Mouse (Mus musculus): Measurements from ENCODE around the gene Dnah11. TPM values are rescaled to one million over a fixed set of nuclear protein-coding genes. Genes with fewer than 3 reads are reported as not detected.

Dnah11 gene
- polyA plus RNA-seq, 1 experiment from 2014 or later, result 0.29 TPM

DNA sequence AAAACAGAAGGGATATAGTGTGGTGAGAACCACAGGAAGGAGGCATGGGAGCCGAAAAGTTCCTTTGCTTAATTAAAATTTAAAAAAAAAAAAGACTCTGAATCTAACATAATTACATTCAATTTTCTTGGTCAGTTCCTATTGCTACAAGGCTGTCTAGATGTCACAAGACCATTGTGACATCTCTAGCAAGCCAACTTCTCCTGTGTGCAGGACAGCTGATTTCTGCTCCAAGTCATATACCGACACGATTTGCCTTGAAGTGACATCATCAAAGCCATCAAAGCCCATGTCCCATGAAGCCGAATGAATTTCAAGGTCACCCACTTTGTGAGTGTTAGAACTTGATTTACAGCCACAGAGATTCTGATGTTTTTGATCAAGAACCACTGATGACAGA, 361.5 kb downstream of the Dnah11 start:
- no peak for ATAC-seq (replicated peaks; ENCODE audit: insufficient number of reproducible peaks, low FRiP score, low TSS enrichment, low read depth)
- no peak overlapping the region for H3K9ac ChIP-seq (replicated peaks; ENCODE audit: low read length)
- no peaks in the 10 kb centered on the region for H3K9me3 ChIP-seq (replicated peaks; ENCODE audit: control insufficient read depth, low read length)
- no peak for DNase-seq (ENCODE audit: low spot score)
- H3K4me2 ChIP-seq (ENCODE audit: low read depth, low read length), result no peak overlapping the region
- WGBS, result 88% methylated on average over 4 of the region's 4 CpGs
- H3K4me1 ChIP-seq (ENCODE audit: control insufficient read depth, insufficient read depth, low read length), result no peaks in the 10 kb centered on the region
- H3K27ac ChIP-seq (replicated peaks; ENCODE audit: low read depth, low read length), result no peak overlapping the region
- H3K27me3 ChIP-seq (ENCODE audit: control insufficient read depth, insufficient read depth, low read length), result no peaks in the 10 kb centered on the region
- no peak overlapping the region for H3K4me3 ChIP-seq (ENCODE audit: low read depth, low read length)
- no peaks in the 10 kb centered on the region for H3K36me3 ChIP-seq (replicated peaks; ENCODE audit: control insufficient read depth, insufficient read depth, low read depth, low read length)

DNA sequence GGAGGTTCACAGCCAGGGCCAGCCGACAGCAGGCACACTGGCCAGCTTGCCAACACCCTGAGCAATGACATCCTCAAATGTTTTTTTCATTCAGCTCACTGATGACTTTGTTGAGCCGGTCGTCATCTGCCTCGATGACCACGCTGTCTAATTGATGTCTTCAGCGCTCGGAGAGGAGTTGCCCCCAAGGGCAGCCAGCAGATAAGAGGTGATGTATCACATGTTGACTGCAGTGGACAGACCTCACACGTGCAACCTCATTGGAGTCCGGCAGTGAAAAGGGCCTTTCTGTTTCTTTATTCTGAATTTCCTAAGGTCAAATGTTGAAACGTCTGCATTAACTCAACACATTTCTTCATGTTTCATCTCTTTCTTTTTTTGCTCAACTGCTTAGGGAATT, 363.5 kb downstream of the Dnah11 start:
- ATAC-seq (replicated peaks; ENCODE audit: insufficient number of reproducible peaks, low FRiP score, low TSS enrichment, low read depth), result no peak
- no peak for DNase-seq (ENCODE audit: low spot score)
- 60% methylated on average over 10 of the region's 10 CpGs for WGBS
- Histone ChIP-seq H3K4me2 (ENCODE audit: low read depth, low read length) (no peak overlapping the region), H3K27me3 (ENCODE audit: control insufficient read depth, insufficient read depth, low read length) (no peaks in the 10 kb centered on the region), H3K27ac (replicated peaks; ENCODE audit: low read depth, low read length) (no peak overlapping the region), H3K36me3 (replicated peaks; ENCODE audit: control insufficient read depth, insufficient read depth, low read depth, low read length) (no peaks in the 10 kb centered on the region), H3K9ac (replicated peaks; ENCODE audit: low read length) (no peak overlapping the region), H3K4me1 (ENCODE audit: control insufficient read depth, insufficient read depth, low read length) (no peaks in the 10 kb centered on the region), H3K4me3 (ENCODE audit: low read depth, low read length) (no peak overlapping the region), H3K9me3 (replicated peaks; ENCODE audit: control insufficient read depth, low read length) (no peaks in the 10 kb centered on the region)

- no peak for DNase-seq (ENCODE audit: low spot score)
- Histone ChIP-seq H3K9me3 (replicated peaks; ENCODE audit: control insufficient read depth, low read length) (no peaks in the 10 kb centered on the region), H3K4me3 (ENCODE audit: low read depth, low read length) (no peak overlapping the region), H3K4me1 (ENCODE audit: control insufficient read depth, insufficient read depth, low read length) (no peaks in the 10 kb centered on the region), H3K27ac (replicated peaks; ENCODE audit: low read depth, low read length) (no peak overlapping the region), H3K36me3 (replicated peaks; ENCODE audit: control insufficient read depth, insufficient read depth, low read depth, low read length) (no peaks in the 10 kb centered on the region), H3K9ac (replicated peaks; ENCODE audit: low read length) (no peak overlapping the region), H3K27me3 (ENCODE audit: control insufficient read depth, insufficient read depth, low read length) (no peaks in the 10 kb centered on the region), H3K4me2 (ENCODE audit: low read depth, low read length) (no peak overlapping the region)
- whole genome bisulfite sequencing, result 73% methylated on average over 2 of the region's 2 CpGs
- ATAC-seq (replicated peaks; ENCODE audit: insufficient number of reproducible peaks, low FRiP score, low TSS enrichment, low read depth), result no peak
Observed at GRCm38 (mm10) chr12:117834652-117835051, 364.2 kb downstream of the Dnah11 start.

DNA sequence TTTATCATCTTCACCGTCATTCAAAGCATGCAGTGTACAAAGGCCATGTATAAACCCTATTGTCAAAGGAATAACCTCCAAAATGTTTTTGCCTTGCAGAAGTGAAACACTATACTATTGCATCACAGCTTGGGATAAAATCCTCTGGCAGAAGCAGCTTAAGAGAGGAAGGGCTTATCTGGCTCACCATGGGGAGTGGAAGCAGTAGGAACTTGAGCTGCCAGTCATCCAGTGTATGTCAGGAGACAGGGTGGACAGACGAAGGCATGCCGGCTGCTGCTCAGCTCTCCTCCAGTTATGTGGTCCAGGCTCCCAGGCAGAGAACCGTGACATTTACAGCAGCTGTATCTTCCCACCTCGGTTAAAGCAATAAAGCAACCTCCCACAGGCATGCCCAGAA, 366.7 kb downstream of the Dnah11 start:
- ATAC-seq (replicated peaks; ENCODE audit: insufficient number of reproducible peaks, low FRiP score, low TSS enrichment, low read depth), result no peak
- Histone ChIP-seq H3K4me1 (ENCODE audit: control insufficient read depth, insufficient read depth, low read length) (no peaks in the 10 kb centered on the region), H3K4me2 (ENCODE audit: low read depth, low read length) (no peak overlapping the region), H3K9me3 (replicated peaks; ENCODE audit: control insufficient read depth, low read length) (no peaks in the 10 kb centered on the region), H3K27ac (replicated peaks; ENCODE audit: low read depth, low read length) (no peak overlapping the region), H3K9ac (replicated peaks; ENCODE audit: low read length) (no peak overlapping the region), H3K27me3 (ENCODE audit: control insufficient read depth, insufficient read depth, low read length) (no peaks in the 10 kb centered on the region), H3K36me3 (replicated peaks; ENCODE audit: control insufficient read depth, insufficient read depth, low read depth, low read length) (no peaks in the 10 kb centered on the region), H3K4me3 (ENCODE audit: low read depth, low read length) (no peak overlapping the region)
- 50% methylated on average over 5 of the region's 5 CpGs for WGBS
- no peak for DNase-seq (ENCODE audit: low spot score)

DNA sequence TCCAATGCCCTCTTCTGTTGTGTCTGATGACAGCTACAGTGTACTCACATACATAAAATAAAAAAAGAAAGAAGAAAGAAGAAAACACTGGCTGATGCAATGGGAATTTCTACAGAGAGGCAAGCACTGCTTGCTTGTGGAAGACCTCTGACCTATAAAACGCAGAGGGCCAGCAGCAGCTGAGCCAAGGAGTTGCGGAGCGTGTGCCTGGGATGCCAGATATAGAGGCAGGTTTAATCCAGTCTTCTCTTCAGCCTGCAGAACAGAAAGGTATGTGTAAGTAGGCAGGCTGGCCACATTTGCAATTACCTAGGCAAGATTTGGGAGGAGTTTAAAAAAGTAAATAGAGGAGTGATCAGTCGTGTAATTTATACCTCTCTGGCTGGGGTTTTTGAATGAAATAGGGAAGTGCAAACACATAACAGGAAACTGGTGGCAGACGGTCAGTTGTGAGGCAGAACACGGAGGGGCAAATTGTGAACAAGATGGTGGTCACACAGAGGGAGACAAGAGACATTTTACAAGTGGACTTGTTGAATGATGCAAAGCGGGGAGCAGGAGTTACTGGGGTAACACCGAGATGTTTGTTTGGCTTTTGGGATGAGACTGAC, 367.4 kb downstream of the Dnah11 start:
- H3K4me3 ChIP-seq (ENCODE audit: low read depth, low read length), result no peak overlapping the region
- DNase-seq (ENCODE audit: low spot score) (no peak), ATAC-seq (replicated peaks; ENCODE audit: insufficient number of reproducible peaks, low FRiP score, low TSS enrichment, low read depth) (no peak)
- no peaks in the 10 kb centered on the region for H3K36me3 ChIP-seq (replicated peaks; ENCODE audit: control insufficient read depth, insufficient read depth, low read depth, low read length)
- no peak overlapping the region for H3K9ac ChIP-seq (replicated peaks; ENCODE audit: low read length)
- H3K9me3 ChIP-seq (replicated peaks; ENCODE audit: control insufficient read depth, low read length), result no peaks in the 10 kb centered on the region
- no peaks in the 10 kb centered on the region for H3K27me3 ChIP-seq (ENCODE audit: control insufficient read depth, insufficient read depth, low read length)
- H3K4me1 ChIP-seq (ENCODE audit: control insufficient read depth, insufficient read depth, low read length), result no peaks in the 10 kb centered on the region
- 65% methylated on average over 8 of the region's 8 CpGs for WGBS
- H3K4me2 ChIP-seq (ENCODE audit: low read depth, low read length), result no peak overlapping the region
- H3K27ac ChIP-seq (replicated peaks; ENCODE audit: low read depth, low read length), result no peak overlapping the region

- WGBS, result 86% methylated on average over 3 of the region's 3 CpGs
- no peak overlapping the region for H3K9ac ChIP-seq (replicated peaks; ENCODE audit: low read length)
- no peak for DNase-seq (ENCODE audit: low spot score)
Observed at GRCm38 (mm10) chr12:117828350-117828749, 370.5 kb downstream of the Dnah11 start.

More at GRCm38 (mm10) chr12:117828350-117828749, 370.5 kb downstream of the Dnah11 start:
- Histone ChIP-seq H3K4me3 (ENCODE audit: low read depth, low read length) (no peak overlapping the region), H3K27me3 (ENCODE audit: control insufficient read depth, insufficient read depth, low read length) (no peaks in the 10 kb centered on the region), H3K27ac (replicated peaks; ENCODE audit: low read depth, low read length) (no peak overlapping the region), H3K4me2 (ENCODE audit: low read depth, low read length) (no peak overlapping the region), H3K36me3 (replicated peaks; ENCODE audit: control insufficient read depth, insufficient read depth, low read depth, low read length) (no peaks in the 10 kb centered on the region), H3K4me1 (ENCODE audit: control insufficient read depth, insufficient read depth, low read length) (no peaks in the 10 kb centered on the region), H3K9me3 (replicated peaks; ENCODE audit: control insufficient read depth, low read length) (no peaks in the 10 kb centered on the region)
- no peak for ATAC-seq (replicated peaks; ENCODE audit: insufficient number of reproducible peaks, low FRiP score, low TSS enrichment, low read depth)

Other genes starting within 250 kb of the Dnah11 start
- gene Sp4, start 102.4 kb upstream of the Dnah11 start, polyA plus RNA-seq (2014; fragmentation: Nextera tagmentation; extraction: Ambion mirVana), result 16.9 and 18.5 TPM in 2 replicates

Data from embryonic facial prominence, embryonic 11.5 days (tissue).